Mouse (Mus musculus) right cerebral cortex, postnatal 10 days (tissue): ENCODE results near the gene Xaf1.

Source experiments
- DNase-seq, 2 experiments: peaks; one replicate each; pipeline ENCODE4 v3.0.0; 2021; ENCODE audit warnings: low spot score in 2 of 2

Gene Xaf1

GRCm38 (mm10) chr11:72301334-72301733 lies at the start of gene Xaf1:
Gene Xaf1 (plus strand): TSS chr11:72301629.
- DNase-seq, result no peak

GRCm38 (mm10) chr11:72255629-72256028 lies 45.8 kb upstream of the Xaf1 start:
- DNase-seq, result no peak

- no peak for DNase-seq
These were observed 45.0 kb upstream of the Xaf1 start for GRCm38 (mm10) chr11:72256441-72256840.

GRCm38 (mm10) chr11:72265483-72265882 lies 35.9 kb upstream of the Xaf1 start:
- DNase-seq, result peak; percentile 75 to 83

- DNase-seq, result peak; percentile 78 to 84
These were observed 35.0 kb upstream of the Xaf1 start for GRCm38 (mm10) chr11:72266207-72266959.

GRCm38 (mm10) chr11:72266960-72267560 lies 34.4 kb upstream of the Xaf1 start, which contains the start of gene Slc13a5:
Gene Slc13a5 (minus strand): TSS chr11:72267222.
- DNase-seq, result no peak

GRCm38 (mm10) chr11:72271761-72272160 lies 29.7 kb upstream of the Xaf1 start:
- no peak for DNase-seq

GRCm38 (mm10) chr11:72273341-72273740 lies 28.1 kb upstream of the Xaf1 start:
- DNase-seq, result peak in 1 of 2 experiments; percentile 27

GRCm38 (mm10) chr11:72281143-72281851 lies 20.1 kb upstream of the Xaf1 start:
- DNase-seq, result no peak

GRCm38 (mm10) chr11:72281852-72282400 lies 19.5 kb upstream of the Xaf1 start:
- no peak for DNase-seq

GRCm38 (mm10) chr11:72283486-72284224 lies 17.8 kb upstream of the Xaf1 start:
- DNase-seq, result no peak

- peak in 1 of 2 experiments; percentile 48 for DNase-seq
These were observed 16.8 kb upstream of the Xaf1 start for GRCm38 (mm10) chr11:72284532-72285182.

GRCm38 (mm10) chr11:72285971-72286480 lies 15.4 kb upstream of the Xaf1 start:
- DNase-seq, result no peak

- no peak for DNase-seq
These were observed 14.8 kb upstream of the Xaf1 start for GRCm38 (mm10) chr11:72286651-72287050.

- no peak for DNase-seq
These were observed 14.3 kb upstream of the Xaf1 start for GRCm38 (mm10) chr11:72287126-72287525.

- no peak for DNase-seq
These were observed 13.9 kb upstream of the Xaf1 start for GRCm38 (mm10) chr11:72287543-72287942.

GRCm38 (mm10) chr11:72293116-72293515 lies 8.3 kb upstream of the Xaf1 start:
- no peak for DNase-seq

GRCm38 (mm10) chr11:72302230-72302629 lies 801 bp downstream of the Xaf1 start:
- DNase-seq, result peak; percentile 66 to 69

- DNase-seq, result peak in 1 of 2 experiments; percentile 50
These were observed 6.0 kb downstream of the Xaf1 start for GRCm38 (mm10) chr11:72307461-72307860.

- no peak for DNase-seq
These were observed 7.6 kb downstream of the Xaf1 start for GRCm38 (mm10) chr11:72308982-72309381.

- no peak for DNase-seq
These were observed 9.1 kb downstream of the Xaf1 start for GRCm38 (mm10) chr11:72310491-72310890.
